Mouse (Mus musculus) left cerebral cortex, postnatal 4 days (tissue): ENCODE results near the gene Olfr1181. TPM values are rescaled to one million over a fixed set of nuclear protein-coding genes. Genes with fewer than 3 reads are reported as not detected.
"Not testable (repeated sequence)": the region's sequence is repeated elsewhere in the genome, so short reads cannot be mapped to it uniquely, and the experiment has no call there.

Experiments
- DNase-seq: peaks from one replicate; pipeline ENCODE4 v3.0.0-alpha.2; 2022
- intact Hi-C: fragments of 180-260 bp; cut with DNase I; formaldehyde crosslinking; loops from one replicate; pipeline ENCODE4 v1.15.1; 2025
- total RNA-seq, 2 experiments: library from RNA; stranded (reverse); gene quantifications; 2 replicates each; pipeline ENCODE4 v1.2.3; 2021

Gene Olfr1181
- not detected for total RNA-seq

DNA sequence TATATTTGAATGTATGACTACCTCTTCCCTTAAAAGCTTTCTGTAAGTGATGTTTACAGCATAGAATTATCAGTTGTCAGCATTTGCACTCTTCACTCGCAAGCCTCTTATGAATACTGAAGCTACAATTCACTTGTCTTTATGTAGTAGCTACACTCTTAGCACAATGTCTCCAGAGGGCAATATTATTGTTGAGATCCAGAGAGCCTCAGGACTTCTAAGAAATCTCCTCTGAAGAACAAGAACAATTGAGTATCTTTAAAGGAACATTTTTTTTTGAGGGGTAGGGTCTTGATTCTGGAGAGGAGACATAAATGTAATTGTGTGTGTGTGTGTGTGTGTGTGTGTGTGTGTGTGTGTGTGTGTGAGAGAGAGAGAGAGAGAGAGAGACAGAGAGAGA is at the start of gene Olfr1181:
Gene Olfr1181 (minus strand): TSS at position 101 of the 400 bp plus-strand sequence.
- no peak for DNase-seq
- intact Hi-C loops, result no loop called here

DNA sequence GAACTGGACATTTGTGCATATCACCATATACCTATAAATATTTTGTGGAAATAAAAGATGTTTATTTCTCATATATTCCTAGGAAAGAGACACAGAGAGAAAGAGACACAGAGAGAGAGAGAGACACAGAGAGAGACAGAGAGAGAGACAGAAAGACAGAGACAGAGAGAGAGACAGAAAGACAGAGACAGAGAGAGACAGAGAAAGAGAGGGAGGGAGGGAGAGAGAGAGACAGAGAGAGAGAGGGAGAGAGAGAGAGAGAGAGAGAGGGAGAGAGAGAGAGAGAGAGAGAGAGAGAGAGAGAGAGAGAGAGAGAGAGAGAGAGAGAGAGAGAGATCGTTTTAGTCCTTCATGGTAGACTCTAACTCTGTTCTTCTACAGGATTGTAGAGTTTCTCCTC is 28.6 kb upstream of the Olfr1181 start, which contains the start of gene Olfr1183:
Gene Olfr1183 (plus strand): TSS at position 301 of the 400 bp plus-strand sequence.
- intact Hi-C loops, DNase-seq: not testable (repeated sequence)

DNA sequence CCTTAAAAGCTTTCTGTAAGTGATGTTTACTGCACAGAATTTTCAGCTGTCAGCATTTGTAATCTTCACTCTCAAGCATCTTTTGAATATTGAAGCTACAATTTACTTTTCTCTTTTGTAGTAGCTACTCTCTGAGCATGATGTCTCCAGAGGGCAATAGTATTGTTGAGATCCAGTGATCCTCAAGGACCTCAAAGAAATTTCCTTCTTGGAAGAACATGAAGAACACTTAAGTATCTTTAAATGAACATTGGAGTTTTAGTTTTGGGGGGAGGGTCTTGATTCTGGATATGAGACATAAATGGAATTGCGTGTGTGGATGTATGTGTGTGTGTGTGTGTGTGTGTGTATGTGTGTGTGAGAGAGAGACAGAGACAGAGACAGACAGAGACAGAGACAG is 23.1 kb upstream of the Olfr1181 start, which contains the start of gene Gm13757:
Gene Gm13757 (minus strand): TSS at position 101 of the 400 bp plus-strand sequence.
- DNase-seq, result no peak
- intact Hi-C loops, result no loop called here

DNA sequence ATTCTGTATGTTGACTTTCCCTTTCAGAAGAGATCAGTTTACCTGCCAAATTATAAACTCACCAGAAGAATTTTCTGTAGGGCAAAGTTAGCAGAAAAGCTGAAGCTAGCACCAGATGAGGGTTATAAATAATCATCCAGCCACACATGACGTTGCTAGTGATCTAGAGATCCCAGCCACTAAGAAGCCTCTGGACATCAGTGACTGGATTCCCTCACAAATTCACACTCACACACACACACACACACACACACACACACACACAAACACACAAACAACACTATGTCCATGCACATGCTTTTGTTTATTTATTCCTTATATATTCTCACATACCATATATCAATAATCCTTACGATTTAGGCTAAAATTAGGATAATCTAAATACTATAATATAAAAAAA is 6.9 kb downstream of the Olfr1181 start, which contains the start of gene Olfr1180:
Gene Olfr1180 (minus strand): TSS at position 101 of the 400 bp plus-strand sequence.
- intact Hi-C loops, result no loop called here
- no peak for DNase-seq

DNA sequence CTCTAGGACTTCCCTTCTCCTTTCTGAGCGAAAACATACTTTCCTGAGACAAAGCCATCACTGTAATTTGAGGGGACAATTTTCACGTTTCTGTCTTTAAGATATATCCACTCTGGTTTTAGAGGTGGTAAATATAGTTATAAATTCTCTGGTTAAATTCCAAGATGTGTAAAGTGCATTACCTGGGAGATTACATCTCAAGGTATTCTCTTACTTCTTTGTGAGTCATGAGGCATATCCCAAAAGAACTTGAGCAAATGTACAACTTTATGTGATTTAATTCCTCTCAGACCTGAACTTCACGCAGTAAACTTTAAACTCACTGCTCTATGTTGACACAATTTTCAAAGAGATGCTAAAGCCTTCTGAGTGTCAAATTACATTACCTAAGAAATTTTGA is 19.6 kb downstream of the Olfr1181 start, which contains the start of gene Olfr1179:
Gene Olfr1179 (minus strand): TSS at position 101 of the 400 bp plus-strand sequence.
- intact Hi-C loops, result no loop called here
- DNase-seq, result no peak

DNA sequence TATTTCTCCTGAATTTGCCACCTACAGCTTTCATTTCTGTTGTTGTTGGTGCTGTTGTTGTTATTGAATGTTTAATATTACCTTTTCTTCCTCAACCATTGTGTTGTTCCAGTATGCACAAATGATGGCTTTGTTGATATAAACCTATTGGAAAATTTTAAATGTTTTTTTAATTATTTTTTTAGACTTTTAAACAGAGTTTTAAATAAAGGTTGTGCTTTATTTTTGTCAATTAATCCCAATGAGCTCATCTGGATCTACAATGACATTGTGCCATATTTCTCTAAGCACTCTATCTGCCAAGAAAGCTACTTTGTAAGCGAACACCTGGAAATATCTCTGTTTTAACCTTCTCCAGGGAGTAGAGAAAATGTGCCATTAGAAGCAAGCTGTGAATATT is 39.2 kb downstream of the Olfr1181 start, which contains the start of gene Olfr1178:
Gene Olfr1178 (plus strand): TSS at position 301 of the 400 bp plus-strand sequence.
- intact Hi-C loops, result no loop called here
- no peak for DNase-seq

Other genes starting within 250 kb of the Olfr1181 start
- not detected for gene Olfr1168, start 244.3 kb downstream of the Olfr1181 start, total RNA-seq
- not detected for gene Olfr1170, start 197.8 kb downstream of the Olfr1181 start, total RNA-seq
- gene Olfr1173, start 146.3 kb downstream of the Olfr1181 start, total RNA-seq, result under 1 TPM in 1 of 2 experiments, not detected in 1; 0.08 TPM
- gene Olfr1174-ps, start 111.0 kb downstream of the Olfr1181 start, total RNA-seq, result not detected
- not detected for gene Olfr1175-ps, start 99.0 kb downstream of the Olfr1181 start, total RNA-seq
- gene Olfr1176, start 89.5 kb downstream of the Olfr1181 start, total RNA-seq, result not detected
- not detected for gene Olfr1177-ps, start 79.7 kb downstream of the Olfr1181 start, total RNA-seq
- not detected for gene Olfr1178, start 39.1 kb downstream of the Olfr1181 start, total RNA-seq
- gene Olfr1179, start 19.7 kb downstream of the Olfr1181 start, total RNA-seq, result not detected
- not detected for gene Olfr1180, start 7.0 kb downstream of the Olfr1181 start, total RNA-seq
- gene Gm13757, start 23.0 kb upstream of the Olfr1181 start, total RNA-seq, result not detected
- gene Olfr1183, start 28.7 kb upstream of the Olfr1181 start, total RNA-seq, result not detected
- gene Olfr1184, start 57.4 kb upstream of the Olfr1181 start, total RNA-seq, result not detected
- not detected for gene Olfr1185-ps1, start 67.1 kb upstream of the Olfr1181 start, total RNA-seq
- gene Olfr1186, start 92.4 kb upstream of the Olfr1181 start, total RNA-seq, result not detected
- gene Olfr1188, start 130.8 kb upstream of the Olfr1181 start, total RNA-seq, result not detected
- not detected for gene Olfr1189, start 160.3 kb upstream of the Olfr1181 start, total RNA-seq
- gene Olfr1191-ps1, start 214.4 kb upstream of the Olfr1181 start, total RNA-seq, result under 1 TPM in 1 of 2 experiments, not detected in 1; 0.10 TPM
- not detected for gene Olfr1192-ps1, start 222.3 kb upstream of the Olfr1181 start, total RNA-seq
- not detected for gene Olfr1193, start 249.5 kb upstream of the Olfr1181 start, total RNA-seq